Mouse (Mus musculus) stomach, embryonic 14.5 days (tissue): ENCODE results near the gene Vmn1r75. TPM values are rescaled to one million over a fixed set of nuclear protein-coding genes. Genes with fewer than 3 reads are reported as not detected.

Experiments
- ATAC-seq: fragments of 200-750 bp; cut with Nextera tagmentation; 2 replicates; pipeline ENCODE4 v1.8.0; 2017; ENCODE audit warnings: low read depth, moderate TSS enrichment; ENCODE audit not compliant: insufficient number of reproducible peaks, insufficient read depth, low FRiP score
- H3K27ac ChIP-seq: fragments of 300-500 bp; sonication (generic); 2 replicates; pipeline ENCODE4 v1.5.1; 2014; ENCODE audit warnings: mild to moderate bottlenecking, low read length, moderate library complexity, mixed read lengths
- H3K27me3 ChIP-seq: fragments of 300-500 bp; sonication (generic); 2 replicates; pipeline ENCODE4 v1.6.1; 2014; ENCODE audit warnings: low read length, control low read depth, mixed read lengths; ENCODE audit not compliant: control insufficient read depth, insufficient read depth
- H3K36me3 ChIP-seq: fragments of 300-500 bp; sonication (generic); 2 replicates; pipeline ENCODE4 v1.6.1; 2014; ENCODE audit warnings: mild to moderate bottlenecking, control low read depth, low read length, moderate library complexity, mixed read lengths; ENCODE audit not compliant: control insufficient read depth, insufficient read depth
- H3K4me1 ChIP-seq: fragments of 300-500 bp; sonication (generic); 2 replicates; pipeline ENCODE4 v1.6.1; 2014; ENCODE audit warnings: low read length, control low read depth, mixed read lengths; ENCODE audit not compliant: control insufficient read depth, insufficient read depth
- H3K4me2 ChIP-seq: fragments of 300-500 bp; sonication (generic); replicated peaks from 2 replicates; pipeline ENCODE4 v1.6.1; 2014; ENCODE audit warnings: low read depth, low read length, control low read depth
- H3K4me3 ChIP-seq: fragments of 300-500 bp; sonication (generic); 2 replicates; pipeline ENCODE4 v1.5.1; 2014; ENCODE audit warnings: low read depth, low read length, control low read depth
- H3K9ac ChIP-seq: fragments of 300-500 bp; sonication (generic); replicated peaks from 2 replicates; pipeline ENCODE4 v1.6.1; 2014; ENCODE audit warnings: low read depth, mild to moderate bottlenecking, control low read depth, low read length, moderate library complexity, mixed read lengths
- H3K9me3 ChIP-seq: fragments of 300-500 bp; sonication (generic); 2 replicates; pipeline ENCODE4 v1.6.1; 2016; ENCODE audit warnings: low read depth, low read length, control low read depth; ENCODE audit not compliant: control insufficient read depth
- WGBS: fragments of 180-500 bp; shearing (Covaris S2); extraction: QIAGEN DNeasy Blood & Tissue Kit; methylation state at CpG from one replicate; pipeline ENCODE4 v1.1.7; 2014; 5-methylcytosine and 5-hydroxymethylcytosine counted together
- polyA plus RNA-seq: library from polyadenylated mRNA; unstranded; fragments of >200 nt; fragmentation: Nextera tagmentation; extraction: Ambion mirVana; gene quantifications from 2 replicates; pipeline ENCODE4 v1.2.1, GENCODE M21; 2014

Vmn1r75 gene
- polyA plus RNA-seq: not detected in 2 replicates

GRCm38 (mm10) chr7:11874330-11874729 lies at the start of gene Vmn1r75:
Vmn1r75 (plus strand) TSS chr7:11874630.
- Histone ChIP-seq H3K4me1 (no peaks in the 10 kb centered on the region), H3K36me3 (no peaks in the 10 kb centered on the region), H3K27ac (no peak within 1 kb of the TSS), H3K9me3 (peaks cover 4% of the 10 kb centered on the region; the same call in 1 of the 2 replicates), H3K4me2 (no peak within 1 kb of the TSS), H3K4me3 (no peak within 1 kb of the TSS), H3K9ac (no peak within 1 kb of the TSS), H3K27me3 (no peaks in the 10 kb centered on the region)
- no peak for ATAC-seq

GRCm38 (mm10) chr7:11833680-11834079 lies 40.8 kb upstream of the Vmn1r75 start, which contains the start of gene Vmn1r74:
Vmn1r74 (plus strand) TSS chr7:11833980.
- Histone ChIP-seq H3K27me3 (no peaks in the 10 kb centered on the region), H3K4me2 (no peak within 1 kb of the TSS), H3K4me3 (no peak within 1 kb of the TSS), H3K4me1 (no peaks in the 10 kb centered on the region), H3K9ac (no peak within 1 kb of the TSS), H3K36me3 (no peaks in the 10 kb centered on the region), H3K27ac (no peak within 1 kb of the TSS), H3K9me3 (no peaks in the 10 kb centered on the region)
- 81% methylated on average over 2 of the region's 2 CpGs for WGBS
- ATAC-seq: no peak

Other genes starting within 250 kb of the Vmn1r75 start
- gene Vmn1r72, start 194.5 kb upstream of the Vmn1r75 start, polyA plus RNA-seq: not detected in 2 replicates
- gene Vmn1r73, start 144.4 kb upstream of the Vmn1r75 start, polyA plus RNA-seq: not detected in 2 replicates
- not detected in 2 replicates for gene Vmn1r74, start 40.6 kb upstream of the Vmn1r75 start, polyA plus RNA-seq
- gene Vmn1r76, start 63.6 kb downstream of the Vmn1r75 start, polyA plus RNA-seq: not detected in 2 replicates
- not detected in 2 replicates for gene Vmn1r77, start 162.1 kb downstream of the Vmn1r75 start, polyA plus RNA-seq